Mouse (Mus musculus) megakaryocyte, embryonic 14.5 days (primary cell): ENCODE data around the gene Cd3d.

Experiments
- FLI1 ChIP-seq: IDR thresholded peaks from 2 replicates; pipeline ENCODE4 v1.6.1; 2012; ENCODE audit warnings: low read length, inconsistent platforms, mixed read lengths
- GATA1 ChIP-seq: IDR thresholded peaks from 3 replicates; pipeline ENCODE4 v1.6.1; 2012; ENCODE audit warnings: mixed read lengths, low read length, inconsistent platforms, borderline replicate concordance

- TF ChIP-seq GATA1 (no peak), FLI1 (no peak)
These were observed 50.7 kb downstream of the Cd3d start for GRCm38 (mm10) chr9:45032261-45032660.
